Mouse (Mus musculus): ENCODE measurements around the gene Add2. TPM values are rescaled to one million over a fixed set of nuclear protein-coding genes. Genes with fewer than 3 reads are reported as not detected.

The Add2 gene
- polyA plus RNA-seq, 1 experiment from 2014 or later, result 19.1 TPM

GRCm38 (mm10) chr6:86052032-86052459 lies 23.6 kb downstream of the Add2 start:
- 31% methylated on average over 7 of the region's 7 CpGs for WGBS

GRCm38 (mm10) chr6:86052556-86052955 lies 24.1 kb downstream of the Add2 start:
- no peaks in the 10 kb centered on the region for H3K4me1 ChIP-seq (ENCODE audit: control insufficient read depth, insufficient read depth, low read length)
- DNase-seq (ENCODE audit: low spot score) (no peak), ATAC-seq (replicated peaks; ENCODE audit: insufficient number of reproducible peaks, low FRiP score, low TSS enrichment, low read depth) (no peak)
- no peaks in the 10 kb centered on the region for H3K36me3 ChIP-seq (replicated peaks; ENCODE audit: control insufficient read depth, insufficient read depth, low read depth, low read length)
- H3K4me3 ChIP-seq (ENCODE audit: low read depth, low read length), result no peak overlapping the region
- H3K9me3 ChIP-seq (replicated peaks; ENCODE audit: control insufficient read depth, low read length), result no peaks in the 10 kb centered on the region
- 63% methylated on average over 4 of the region's 4 CpGs for WGBS
- H3K9ac ChIP-seq (replicated peaks; ENCODE audit: low read length), result no peak overlapping the region
- no peak overlapping the region for H3K27ac ChIP-seq (replicated peaks; ENCODE audit: low read depth, low read length)
- H3K4me2 ChIP-seq (ENCODE audit: low read depth, low read length), result no peak overlapping the region
- no peaks in the 10 kb centered on the region for H3K27me3 ChIP-seq (ENCODE audit: control insufficient read depth, insufficient read depth, low read length)

More at GRCm38 (mm10) chr6:86052032-86052459, 23.6 kb downstream of the Add2 start:
- H3K27me3 ChIP-seq (ENCODE audit: control insufficient read depth, insufficient read depth, low read length), result no peaks in the 10 kb centered on the region
- H3K27ac ChIP-seq (replicated peaks; ENCODE audit: low read depth, low read length), result no peak overlapping the region
- no peaks in the 10 kb centered on the region for H3K9me3 ChIP-seq (replicated peaks; ENCODE audit: control insufficient read depth, low read length)
- H3K4me3 ChIP-seq (ENCODE audit: low read depth, low read length), result no peak overlapping the region
- no peak overlapping the region for H3K4me2 ChIP-seq (ENCODE audit: low read depth, low read length)
- H3K36me3 ChIP-seq (replicated peaks; ENCODE audit: control insufficient read depth, insufficient read depth, low read depth, low read length), result no peaks in the 10 kb centered on the region
- DNase-seq (ENCODE audit: low spot score) (peak; percentile 26), ATAC-seq (replicated peaks; ENCODE audit: insufficient number of reproducible peaks, low FRiP score, low TSS enrichment, low read depth) (peak; percentile 71)
- no peaks in the 10 kb centered on the region for H3K4me1 ChIP-seq (ENCODE audit: control insufficient read depth, insufficient read depth, low read length)
- H3K9ac ChIP-seq (replicated peaks; ENCODE audit: low read length), result no peak overlapping the region

GRCm38 (mm10) chr6:86053099-86053498 lies 24.6 kb downstream of the Add2 start:
- Histone ChIP-seq H3K9me3 (replicated peaks; ENCODE audit: control insufficient read depth, low read length) (no peaks in the 10 kb centered on the region), H3K27ac (replicated peaks; ENCODE audit: low read depth, low read length) (no peak overlapping the region), H3K4me1 (ENCODE audit: control insufficient read depth, insufficient read depth, low read length) (no peaks in the 10 kb centered on the region), H3K9ac (replicated peaks; ENCODE audit: low read length) (no peak overlapping the region), H3K4me3 (ENCODE audit: low read depth, low read length) (no peak overlapping the region), H3K36me3 (replicated peaks; ENCODE audit: control insufficient read depth, insufficient read depth, low read depth, low read length) (no peaks in the 10 kb centered on the region), H3K27me3 (ENCODE audit: control insufficient read depth, insufficient read depth, low read length) (no peaks in the 10 kb centered on the region), H3K4me2 (ENCODE audit: low read depth, low read length) (no peak overlapping the region)
- DNase-seq (ENCODE audit: low spot score), result no peak
- no peak for ATAC-seq (replicated peaks; ENCODE audit: insufficient number of reproducible peaks, low FRiP score, low TSS enrichment, low read depth)
- WGBS, result 35% methylated on average over 4 of the region's 4 CpGs

- Histone ChIP-seq H3K27me3 (ENCODE audit: control insufficient read depth, insufficient read depth, low read length) (no peaks in the 10 kb centered on the region), H3K9ac (replicated peaks; ENCODE audit: low read length) (no peak overlapping the region), H3K4me1 (ENCODE audit: control insufficient read depth, insufficient read depth, low read length) (no peaks in the 10 kb centered on the region), H3K27ac (replicated peaks; ENCODE audit: low read depth, low read length) (peak overlapping the region; percentile 10; the same call in 1 of the 2 replicates), H3K9me3 (replicated peaks; ENCODE audit: control insufficient read depth, low read length) (no peaks in the 10 kb centered on the region), H3K4me3 (ENCODE audit: low read depth, low read length) (no peak overlapping the region), H3K4me2 (ENCODE audit: low read depth, low read length) (no peak overlapping the region), H3K36me3 (replicated peaks; ENCODE audit: control insufficient read depth, insufficient read depth, low read depth, low read length) (no peaks in the 10 kb centered on the region)
- WGBS, result 77% methylated on average over 5 of the region's 5 CpGs
- DNase-seq (ENCODE audit: low spot score) (no peak), ATAC-seq (replicated peaks; ENCODE audit: insufficient number of reproducible peaks, low FRiP score, low TSS enrichment, low read depth) (no peak)
Observed at GRCm38 (mm10) chr6:86053594-86053993, 25.1 kb downstream of the Add2 start.

GRCm38 (mm10) chr6:86058475-86058874 lies 30.0 kb downstream of the Add2 start:
- ATAC-seq (replicated peaks; ENCODE audit: insufficient number of reproducible peaks, low FRiP score, low TSS enrichment, low read depth) (no peak), DNase-seq (ENCODE audit: low spot score) (no peak)
- Histone ChIP-seq H3K27ac (replicated peaks; ENCODE audit: low read depth, low read length) (no peak overlapping the region), H3K4me1 (ENCODE audit: control insufficient read depth, insufficient read depth, low read length) (no peaks in the 10 kb centered on the region), H3K4me2 (ENCODE audit: low read depth, low read length) (no peak overlapping the region), H3K9me3 (replicated peaks; ENCODE audit: control insufficient read depth, low read length) (no peaks in the 10 kb centered on the region), H3K4me3 (ENCODE audit: low read depth, low read length) (no peak overlapping the region), H3K27me3 (ENCODE audit: control insufficient read depth, insufficient read depth, low read length) (no peaks in the 10 kb centered on the region), H3K9ac (replicated peaks; ENCODE audit: low read length) (no peak overlapping the region), H3K36me3 (replicated peaks; ENCODE audit: control insufficient read depth, insufficient read depth, low read depth, low read length) (no peaks in the 10 kb centered on the region)
- 11% methylated on average over 1 of the region's 1 CpGs for WGBS

- Histone ChIP-seq H3K9me3 (replicated peaks; ENCODE audit: control insufficient read depth, low read length) (no peaks in the 10 kb centered on the region), H3K27ac (replicated peaks; ENCODE audit: low read depth, low read length) (no peak overlapping the region), H3K4me1 (ENCODE audit: control insufficient read depth, insufficient read depth, low read length) (no peaks in the 10 kb centered on the region), H3K36me3 (replicated peaks; ENCODE audit: control insufficient read depth, insufficient read depth, low read depth, low read length) (no peaks in the 10 kb centered on the region), H3K9ac (replicated peaks; ENCODE audit: low read length) (no peak overlapping the region), H3K4me2 (ENCODE audit: low read depth, low read length) (no peak overlapping the region), H3K27me3 (ENCODE audit: control insufficient read depth, insufficient read depth, low read length) (no peaks in the 10 kb centered on the region), H3K4me3 (ENCODE audit: low read depth, low read length) (no peak overlapping the region)
- WGBS, result 42% methylated on average over 7 of the region's 7 CpGs
- peak; percentile 83 for ATAC-seq (replicated peaks; ENCODE audit: insufficient number of reproducible peaks, low FRiP score, low TSS enrichment, low read depth)
- peak; percentile 28 for DNase-seq (ENCODE audit: low spot score)
Observed at GRCm38 (mm10) chr6:86059151-86059853, 30.8 kb downstream of the Add2 start.

GRCm38 (mm10) chr6:86060170-86060569 lies 31.7 kb downstream of the Add2 start:
- H3K9ac ChIP-seq (replicated peaks; ENCODE audit: low read length), result no peak overlapping the region
- no peak overlapping the region for H3K4me3 ChIP-seq (ENCODE audit: low read depth, low read length)
- H3K27ac ChIP-seq (replicated peaks; ENCODE audit: low read depth, low read length), result no peak overlapping the region
- H3K9me3 ChIP-seq (replicated peaks; ENCODE audit: control insufficient read depth, low read length), result no peaks in the 10 kb centered on the region
- H3K27me3 ChIP-seq (ENCODE audit: control insufficient read depth, insufficient read depth, low read length), result no peaks in the 10 kb centered on the region
- DNase-seq (ENCODE audit: low spot score) (no peak), ATAC-seq (replicated peaks; ENCODE audit: insufficient number of reproducible peaks, low FRiP score, low TSS enrichment, low read depth) (no peak)
- WGBS, result 92% methylated on average over 3 of the region's 3 CpGs
- no peak overlapping the region for H3K4me2 ChIP-seq (ENCODE audit: low read depth, low read length)
- H3K4me1 ChIP-seq (ENCODE audit: control insufficient read depth, insufficient read depth, low read length), result no peaks in the 10 kb centered on the region
- no peaks in the 10 kb centered on the region for H3K36me3 ChIP-seq (replicated peaks; ENCODE audit: control insufficient read depth, insufficient read depth, low read depth, low read length)

- H3K4me2 ChIP-seq (ENCODE audit: low read depth, low read length), result no peak overlapping the region
- DNase-seq (ENCODE audit: low spot score), result no peak
- H3K4me3 ChIP-seq (ENCODE audit: low read depth, low read length), result no peak overlapping the region
- no peak overlapping the region for H3K9ac ChIP-seq (replicated peaks; ENCODE audit: low read length)
- H3K27ac ChIP-seq (replicated peaks; ENCODE audit: low read depth, low read length), result no peak overlapping the region
- no peaks in the 10 kb centered on the region for H3K4me1 ChIP-seq (ENCODE audit: control insufficient read depth, insufficient read depth, low read length)
- H3K9me3 ChIP-seq (replicated peaks; ENCODE audit: control insufficient read depth, low read length), result no peaks in the 10 kb centered on the region
- H3K27me3 ChIP-seq (ENCODE audit: control insufficient read depth, insufficient read depth, low read length), result no peaks in the 10 kb centered on the region
- no peaks in the 10 kb centered on the region for H3K36me3 ChIP-seq (replicated peaks; ENCODE audit: control insufficient read depth, insufficient read depth, low read depth, low read length)
- WGBS, result 64% methylated on average over 5 of the region's 5 CpGs
- no peak for ATAC-seq (replicated peaks; ENCODE audit: insufficient number of reproducible peaks, low FRiP score, low TSS enrichment, low read depth)
Observed at GRCm38 (mm10) chr6:86062226-86062625, 33.7 kb downstream of the Add2 start.

Measured in embryonic facial prominence, embryonic 11.5 days (tissue).